Mouse (Mus musculus): ENCODE results near the gene D6Ertd527e.

DNA sequence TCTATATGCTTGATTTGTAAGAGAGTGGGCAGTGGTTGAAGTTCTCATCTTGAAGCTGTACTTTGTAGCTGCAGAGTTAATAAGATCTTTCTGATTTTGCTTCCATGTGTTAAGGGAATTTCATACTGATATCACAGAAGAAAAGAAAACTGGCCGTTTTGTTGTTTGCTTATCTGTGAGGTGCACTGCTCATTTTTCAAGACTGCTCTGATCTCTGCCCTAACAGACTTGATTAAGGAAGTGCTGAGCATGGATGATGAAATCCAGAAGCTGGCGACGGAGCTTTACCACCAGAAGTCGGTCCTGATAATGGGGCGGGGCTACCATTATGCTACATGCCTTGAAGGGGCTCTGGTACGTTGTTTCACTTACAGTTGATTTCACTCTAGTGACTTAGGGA lies 19.5 kb upstream of the D6Ertd527e start:
- TF ChIP-seq POLR2A (IDR thresholded peaks at IDR 0.05; ENCODE audit: low read depth, low read length) (no peak), CTCF (conservative IDR thresholded peaks at IDR 0.05; ENCODE audit: insufficient read depth, insufficient read length, low read depth, low read length) (no peak)
